In the genomic region with DNA sequence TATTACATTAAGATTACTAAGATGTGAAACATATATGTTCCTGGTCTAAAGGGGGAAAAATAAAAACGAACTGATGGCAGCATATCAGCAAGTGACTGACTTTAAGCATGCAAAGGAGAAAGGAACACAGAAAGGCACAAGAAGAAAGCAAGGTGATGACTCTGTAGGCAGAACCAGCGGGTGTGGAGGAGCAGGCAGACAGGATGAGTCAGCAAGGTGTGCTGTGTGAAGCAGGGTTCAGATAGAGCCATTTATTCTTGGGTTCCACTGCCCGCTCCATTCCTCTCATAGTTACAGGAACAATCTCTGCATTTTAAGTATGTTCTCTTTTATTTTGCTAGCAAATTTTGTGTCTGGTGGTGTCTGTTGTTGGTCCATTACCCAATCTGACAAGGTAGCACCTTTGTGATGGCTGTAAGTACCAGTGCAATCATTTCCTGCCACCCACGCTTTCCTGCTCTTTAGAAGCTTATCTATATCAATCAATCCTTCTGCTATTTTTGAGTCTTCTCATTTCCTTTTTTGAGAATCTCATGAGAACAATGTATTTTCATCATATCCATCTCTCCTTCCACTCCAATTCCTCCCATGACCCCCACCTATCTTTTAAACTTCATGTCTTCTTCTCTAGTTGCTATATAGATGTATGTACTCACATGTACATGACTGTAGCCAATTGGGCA, we compare ENCODE assay signal across 1 mouse cellular context.
TF ChIP-seq lines count a peak whose summit lies in the region.

No protein-coding gene starts in this region.

TF ChIP-seq in MEL, 35 proteins besides CTCF, POLR2A, EP300 and RAD21 (continued from another document):
- peak; percentile 74; the same call in 1 of the 2 replicates for TF ChIP-seq RCOR1 (IDR thresholded peaks at IDR 0.05; ENCODE audit: low read depth, low read length)
- no peak for TF ChIP-seq ELF1 (IDR thresholded peaks at IDR 0.05; ENCODE audit: low read depth, low read length)
- no peak for TF ChIP-seq CHD1 (IDR thresholded peaks at IDR 0.05; ENCODE audit: low read depth, low read length)
- peak; percentile 95 for TF ChIP-seq MEF2A (IDR thresholded peaks at IDR 0.05; ENCODE audit: extremely low read depth, insufficient replicate concordance, low read depth, low read length, poor library complexity, severe bottlenecking)
- no peak for TF ChIP-seq GABPA (IDR thresholded peaks at IDR 0.05; ENCODE audit: low read depth, low read length)
